Mouse (Mus musculus) brain, embryonic 14.5 days (tissue): Measurements from ENCODE around the gene Rnpep.

Experiments
- CTCF ChIP-seq: fragments of 200-500 bp; IDR thresholded peaks from 2 replicates; pipeline ENCODE4 v1.5.1; 2012; ENCODE audit warnings: inconsistent platforms, mild to moderate bottlenecking, moderate library complexity, borderline replicate concordance; ENCODE audit not compliant: insufficient read depth, insufficient read length; ENCODE audit errors: extremely low read depth
- POLR2A ChIP-seq: fragments of 200-500 bp; IDR thresholded peaks from 2 replicates; pipeline ENCODE4 v1.6.1; 2012; ENCODE audit warnings: mild to moderate bottlenecking, inconsistent platforms, borderline replicate concordance; ENCODE audit not compliant: poor library complexity, insufficient read depth, insufficient read length, severe bottlenecking; ENCODE audit errors: extremely low read depth

GRCm38 (mm10) chr1:135217607-135218233 lies 66.2 kb downstream of the Rnpep start:
- no peak for TF ChIP-seq POLR2A
- no peak for TF ChIP-seq CTCF
